Mouse (Mus musculus) brain, adult 2 months (tissue): ENCODE results near the gene Hsph1.
A peak's percentile ranks its signal among the peaks of the same experiment; 100 is the strongest.

Experiments used
- DNase-seq: peaks from one replicate; pipeline ENCODE4 v3.0.0; 2011; ENCODE audit warnings: low read depth, low spot score

Gene Hsph1

DNA sequence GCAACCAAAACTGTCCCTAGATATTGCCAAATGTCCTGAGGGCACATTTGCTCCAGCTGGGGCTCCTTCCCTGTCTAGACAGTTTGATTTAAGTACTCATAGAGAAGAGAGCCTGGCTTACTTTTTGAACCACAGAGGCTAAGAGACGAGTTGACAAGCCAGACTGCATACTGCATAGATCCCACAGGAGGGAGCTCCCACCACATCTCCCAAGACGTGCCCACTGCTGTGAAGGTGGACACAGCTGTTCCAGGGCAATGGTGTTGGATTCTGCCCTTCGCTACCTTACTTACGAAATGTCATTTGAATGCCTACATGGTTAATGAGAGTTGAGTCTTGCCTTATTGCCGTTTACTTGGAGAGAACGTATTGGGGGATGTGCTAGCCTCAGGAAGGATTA lies 6.2 kb upstream of the Hsph1 start:
- DNase-seq: peak; percentile 72

DNA sequence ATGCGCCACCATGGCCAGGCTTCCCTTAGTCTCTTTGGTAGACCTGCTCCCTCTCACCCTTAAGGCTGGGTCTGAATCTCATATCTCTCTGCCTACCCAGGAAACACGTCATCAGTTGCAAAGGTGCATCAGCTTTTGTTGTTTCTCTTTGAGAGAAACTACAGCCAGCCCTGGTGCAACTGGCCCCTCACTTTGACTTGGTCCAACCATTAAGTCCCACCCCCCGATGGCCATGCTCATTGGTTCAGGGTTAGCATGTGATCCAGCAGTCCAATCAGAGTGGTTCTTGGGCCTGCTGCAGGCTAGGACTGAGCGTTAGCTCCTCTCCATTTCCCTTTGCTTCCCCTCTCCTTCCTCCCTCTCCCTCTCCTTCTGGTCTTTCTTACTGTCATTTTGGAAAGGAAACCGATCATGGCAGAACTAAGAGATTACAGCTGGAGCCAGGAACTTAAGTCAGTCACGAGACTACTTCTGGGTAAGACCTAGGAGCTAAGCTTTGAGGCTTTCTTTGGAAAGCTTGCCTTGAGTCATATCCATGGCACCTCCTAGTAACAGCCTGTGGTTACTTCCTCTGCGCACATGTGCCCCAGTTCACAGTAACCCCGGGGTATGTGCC lies 5.2 kb upstream of the Hsph1 start:
- no peak for DNase-seq

DNA sequence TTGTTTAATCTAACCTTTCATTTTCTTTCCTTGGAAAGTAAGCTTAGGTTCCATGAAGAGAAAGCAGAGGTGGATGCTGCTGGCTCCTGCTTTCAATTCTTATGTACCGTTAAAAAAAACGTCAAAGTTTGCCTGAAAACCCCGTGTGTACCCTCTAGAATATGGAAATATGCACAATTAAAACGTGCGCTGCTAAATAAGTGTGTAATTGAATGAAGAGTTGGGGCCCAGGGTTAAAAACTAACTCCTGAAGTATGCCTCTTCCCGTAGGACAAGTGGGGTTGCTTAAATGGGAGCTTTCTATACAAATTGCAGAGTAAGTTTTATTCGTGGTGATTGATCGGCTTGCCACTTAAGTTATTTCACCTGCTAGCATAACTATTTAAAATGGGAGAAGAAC lies 1.1 kb upstream of the Hsph1 start:
- no peak for DNase-seq

DNA sequence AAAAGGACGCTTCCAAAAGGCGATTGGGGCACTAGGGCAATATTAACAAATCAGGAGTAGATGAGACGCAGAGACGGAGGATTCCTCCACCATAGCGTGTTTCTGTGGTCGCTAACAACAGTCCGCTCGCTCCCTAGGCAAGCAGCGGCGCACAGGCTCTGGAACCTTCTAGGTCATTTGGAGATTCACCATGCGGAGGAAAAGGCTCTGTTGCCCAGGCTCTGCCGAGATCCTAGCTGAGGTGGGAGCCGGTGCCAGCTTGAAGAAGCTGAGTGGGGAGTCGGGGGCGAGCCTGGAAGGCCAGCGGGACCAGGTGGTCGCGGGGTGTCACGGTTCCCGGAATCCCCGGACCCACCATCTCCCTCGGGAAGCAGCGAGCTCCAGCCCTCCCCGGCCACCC lies 620 bp downstream of the Hsph1 start:
- peak; percentile 47 for DNase-seq

DNA sequence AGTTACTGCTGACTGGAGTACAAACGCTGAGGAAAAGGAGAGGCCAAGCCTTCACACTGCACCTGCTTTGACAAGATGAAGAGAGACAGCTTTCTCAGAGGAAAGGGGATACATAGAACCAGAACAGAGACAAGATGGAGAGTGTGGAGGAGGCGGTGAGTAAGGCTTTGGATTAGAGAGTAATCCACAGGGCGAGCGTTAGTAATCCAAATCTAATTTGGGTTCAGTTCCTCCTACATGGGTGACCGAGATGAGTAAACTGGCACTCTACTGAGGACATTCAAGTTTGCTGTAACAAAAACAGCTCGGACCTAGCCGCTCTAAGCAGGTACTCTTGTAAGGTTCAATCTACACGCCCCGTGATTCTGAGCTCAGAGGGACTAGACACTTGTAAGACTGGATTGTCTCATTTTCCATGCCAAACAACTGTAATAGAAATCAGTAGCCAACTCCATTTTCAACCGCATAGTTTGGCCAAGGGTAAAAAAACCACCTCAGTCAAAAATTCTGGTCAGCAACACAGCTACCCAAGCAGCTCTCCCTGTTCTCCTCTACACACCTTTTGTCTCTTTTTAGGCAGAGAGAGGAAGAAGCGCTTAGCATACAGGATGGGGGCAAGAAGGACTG lies 1.7 kb downstream of the Hsph1 start:
- DNase-seq: peak; percentile 49

DNA sequence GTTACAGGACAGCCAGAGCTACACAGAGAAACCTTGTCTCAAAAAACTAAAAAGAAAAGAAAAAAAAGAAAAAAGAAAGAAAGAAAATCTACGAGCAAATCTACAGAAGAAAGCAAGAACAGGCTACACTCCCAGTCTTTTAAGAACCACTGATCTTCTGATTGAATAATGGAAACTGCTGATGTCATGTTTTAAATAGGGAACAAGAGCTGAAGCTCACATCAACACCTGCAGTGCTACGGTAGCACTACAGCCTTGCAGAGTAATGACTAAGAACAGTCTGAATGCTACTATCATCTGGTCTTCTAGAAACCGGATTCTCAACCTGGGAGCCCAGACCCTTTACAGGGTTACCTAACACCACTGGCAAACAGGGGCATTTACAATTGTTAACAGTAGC lies 10.6 kb downstream of the Hsph1 start:
- no peak for DNase-seq

DNA sequence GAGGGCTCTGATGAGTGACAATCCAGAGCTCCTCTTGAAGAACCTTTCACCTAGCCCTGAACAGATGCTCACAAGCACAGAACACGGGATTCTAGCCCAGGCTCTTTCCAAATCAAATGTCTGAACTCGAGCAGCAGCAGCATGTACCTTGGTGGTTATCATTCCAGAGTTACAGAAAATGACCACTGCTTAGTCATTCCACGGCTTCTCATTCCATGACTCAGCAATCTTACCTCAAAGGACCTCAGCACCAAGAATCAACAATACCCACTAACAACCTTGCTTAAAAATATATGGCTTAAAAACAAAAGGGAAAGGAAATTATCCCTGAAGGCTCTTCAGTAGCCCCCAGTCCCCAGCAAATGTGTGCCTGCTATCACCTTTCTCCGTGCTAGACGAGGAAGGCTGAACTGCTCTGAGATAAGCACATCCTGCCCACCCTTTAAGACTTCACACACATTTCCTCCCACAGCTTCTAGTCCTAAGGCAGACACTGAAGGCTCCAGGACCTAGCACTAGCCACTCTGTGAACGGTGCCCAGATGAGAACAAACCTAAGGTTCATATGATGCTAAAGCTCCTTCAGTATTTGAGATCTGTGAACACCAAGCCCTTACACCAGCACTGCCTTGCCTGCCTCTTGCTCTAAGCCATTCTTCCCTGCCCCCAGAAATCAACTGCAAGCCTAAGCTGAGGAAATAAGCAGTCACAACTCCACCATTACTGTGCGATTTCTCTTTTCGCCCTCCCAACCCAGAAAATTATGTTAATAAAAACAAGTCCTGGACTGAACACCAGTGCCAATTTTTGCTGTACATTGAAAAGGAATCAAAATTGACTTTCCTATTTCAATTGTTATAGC lies 12.1 kb downstream of the Hsph1 start:
- DNase-seq: peak; percentile 33

DNA sequence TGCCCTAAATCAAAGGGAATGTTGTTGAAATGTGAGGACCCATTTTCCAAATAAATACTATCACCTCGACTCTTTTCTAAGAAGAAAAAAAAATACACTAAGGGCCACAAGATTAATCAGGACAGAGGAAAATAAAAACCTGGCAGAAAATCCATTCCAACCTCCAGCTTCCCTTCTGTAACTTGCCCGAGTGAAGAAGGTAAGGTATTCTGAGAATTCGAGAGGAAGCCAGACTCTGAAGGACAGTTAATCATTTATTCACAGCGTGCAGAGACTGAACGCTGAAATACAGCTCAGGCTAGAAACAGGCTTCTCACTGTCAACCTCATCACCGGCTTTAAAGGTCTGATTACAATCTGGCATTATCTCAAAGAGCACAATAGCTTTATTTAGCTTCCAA lies 13.5 kb downstream of the Hsph1 start:
- no peak for DNase-seq

DNA sequence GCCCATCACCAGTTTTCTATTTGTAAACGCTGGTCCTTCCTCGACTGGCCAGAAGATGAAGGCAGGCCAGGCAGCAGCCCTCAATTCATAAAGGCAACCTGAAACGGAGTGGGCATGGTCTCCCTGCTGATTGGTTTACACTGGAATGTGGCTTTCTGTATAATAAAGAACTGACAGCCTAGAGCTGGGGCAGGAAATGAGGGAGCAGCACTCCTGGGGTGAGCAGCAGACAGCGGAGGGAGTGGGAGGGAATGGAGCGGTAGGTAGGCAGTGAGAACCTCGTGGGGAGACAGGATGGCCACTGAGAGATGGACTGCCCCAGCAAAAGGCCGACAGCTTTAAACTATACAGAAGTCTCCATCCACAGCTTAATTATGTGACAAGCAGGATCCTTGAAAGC lies 14.0 kb downstream of the Hsph1 start:
- DNase-seq: peak; percentile 45

DNA sequence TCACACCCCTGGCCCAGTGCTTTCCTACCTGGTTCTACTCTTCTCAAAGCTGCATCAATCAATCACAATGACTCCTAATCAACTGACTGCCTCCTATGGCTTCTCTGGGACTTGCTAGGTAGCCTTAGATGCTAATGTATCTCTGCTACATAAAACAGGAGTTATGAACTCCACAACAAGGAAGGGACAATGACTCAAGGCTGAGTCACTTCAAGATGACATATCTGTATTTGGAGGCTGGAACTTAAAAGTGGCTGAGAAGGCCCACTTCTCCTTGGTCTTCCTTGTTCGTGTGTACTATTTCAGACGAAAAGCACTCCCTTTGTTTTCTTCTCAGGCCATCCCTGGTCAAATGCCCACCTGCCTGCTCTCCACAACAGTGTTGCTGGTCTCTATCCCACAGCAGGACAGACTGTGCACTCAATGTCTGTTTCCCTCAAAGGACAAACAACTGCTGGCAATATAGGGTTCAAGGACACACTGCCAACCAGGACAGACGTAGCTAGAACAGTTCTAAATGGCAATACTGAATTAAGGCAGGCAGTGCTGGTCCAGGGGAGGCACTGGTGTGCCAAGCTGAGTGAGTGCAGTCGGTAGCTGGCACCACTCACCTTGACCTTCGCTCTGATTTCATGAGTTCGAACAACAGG lies 18.3 kb downstream of the Hsph1 start:
- peak; percentile 50 for DNase-seq

DNA sequence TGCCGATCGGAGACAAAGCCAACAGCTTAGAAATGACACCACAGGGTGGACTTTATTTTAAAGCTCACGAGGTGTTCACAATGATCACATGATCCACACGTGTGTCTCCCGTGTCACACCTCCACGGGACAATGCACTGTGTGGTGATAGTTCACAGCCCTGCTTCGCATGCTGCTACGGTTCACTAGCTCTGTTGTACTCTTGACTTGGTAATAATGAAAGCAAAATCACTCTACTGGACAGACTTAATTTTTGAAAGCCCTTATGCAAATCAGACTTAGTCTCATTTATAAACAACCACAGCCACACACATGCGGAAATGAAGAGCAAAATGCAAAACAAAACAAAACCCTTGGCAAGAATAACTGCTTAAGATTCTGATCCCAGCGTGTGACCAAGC lies 19.4 kb downstream of the Hsph1 start:
- DNase-seq: no peak

DNA sequence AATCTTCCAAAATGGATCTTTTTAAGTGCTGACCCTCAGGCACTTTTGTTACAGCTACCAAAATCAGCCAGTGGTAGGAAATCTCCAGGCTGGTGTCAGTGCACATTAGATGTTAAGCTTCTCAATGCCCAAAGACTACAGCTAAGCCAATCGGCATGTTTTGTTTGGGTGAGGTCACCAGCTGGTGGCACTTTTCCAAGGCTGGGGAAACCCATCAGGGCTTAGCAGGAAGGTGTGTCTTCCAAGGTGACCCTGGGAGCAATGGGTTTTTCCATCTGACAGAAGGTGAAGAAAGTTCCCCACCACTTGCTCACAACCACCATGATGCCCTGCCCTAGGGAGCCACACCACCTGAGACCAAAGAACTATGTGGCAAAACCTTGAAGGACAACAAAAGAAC lies 20.0 kb downstream of the Hsph1 start:
- no peak for DNase-seq

DNA sequence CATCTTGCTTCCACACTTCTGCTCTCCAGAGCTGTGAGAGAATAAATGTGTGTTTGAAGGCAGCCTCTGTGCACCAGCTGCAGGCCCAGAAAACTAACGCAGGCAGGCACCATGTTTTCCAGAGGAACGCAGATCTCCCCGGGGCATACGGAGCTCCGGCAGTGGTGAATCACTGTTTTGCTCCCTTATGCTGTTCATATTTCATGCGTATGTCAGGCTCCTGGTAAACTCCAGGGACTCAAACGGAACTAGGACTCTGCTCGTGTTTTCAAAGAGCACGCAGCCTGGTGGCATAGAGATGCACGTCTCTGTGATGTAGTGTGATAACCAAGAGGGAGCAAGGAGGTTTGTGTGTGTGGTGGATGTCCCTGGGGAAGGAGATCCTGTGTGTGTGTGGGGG lies 23.4 kb downstream of the Hsph1 start:
- peak; percentile 75 for DNase-seq

DNA sequence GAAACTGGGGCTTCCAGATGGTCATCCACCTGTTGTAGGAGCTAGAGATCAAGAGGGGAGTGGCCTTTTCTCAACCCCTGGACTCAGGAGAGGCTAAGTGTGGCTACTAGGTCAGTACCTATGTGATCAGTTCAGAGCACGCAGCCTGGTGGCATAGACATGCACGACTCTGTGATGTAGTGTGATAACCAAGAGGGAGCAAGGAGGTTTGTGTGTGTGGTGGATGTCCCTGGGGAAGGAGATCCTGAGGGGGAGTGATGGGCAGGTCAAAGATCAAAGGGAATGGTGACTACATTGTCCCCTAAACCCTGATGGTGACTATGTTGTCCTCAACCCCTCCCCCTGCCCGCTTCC lies 24.0 kb downstream of the Hsph1 start:
- no peak for DNase-seq

DNA sequence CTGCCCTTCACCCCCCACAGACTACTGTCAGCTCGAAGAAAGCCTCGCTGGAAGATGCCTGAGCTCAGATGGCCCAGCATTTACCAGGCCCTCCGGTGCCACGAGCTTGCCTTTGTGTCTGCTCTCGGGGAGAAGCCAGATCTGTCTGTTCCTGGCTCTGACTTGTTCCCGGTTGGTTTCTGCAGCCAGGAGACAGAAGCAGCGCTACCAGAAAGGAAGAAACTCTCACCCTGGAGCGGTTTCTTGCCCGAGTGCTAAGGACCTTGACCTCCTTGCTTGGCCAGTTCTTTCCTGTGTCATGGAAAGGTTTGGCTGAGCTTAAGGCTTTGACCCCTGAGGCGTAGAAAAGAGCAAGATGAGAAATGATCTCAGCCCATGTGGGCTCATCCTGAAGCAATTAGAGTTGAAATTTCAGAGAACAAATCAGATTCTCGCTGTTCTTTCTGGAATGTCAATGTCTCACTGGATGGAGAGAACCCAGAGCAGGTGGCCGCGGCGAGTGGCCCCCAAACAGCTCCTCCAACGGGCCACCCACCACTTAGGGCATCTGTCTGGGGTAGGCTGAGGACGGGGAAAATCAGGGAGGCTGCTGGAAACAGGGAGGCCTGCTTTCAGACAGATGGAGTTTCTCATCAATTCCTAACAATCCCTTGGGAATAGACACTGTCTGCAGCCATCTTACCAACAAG lies 24.6 kb downstream of the Hsph1 start:
- peak; percentile 53 for DNase-seq

DNA sequence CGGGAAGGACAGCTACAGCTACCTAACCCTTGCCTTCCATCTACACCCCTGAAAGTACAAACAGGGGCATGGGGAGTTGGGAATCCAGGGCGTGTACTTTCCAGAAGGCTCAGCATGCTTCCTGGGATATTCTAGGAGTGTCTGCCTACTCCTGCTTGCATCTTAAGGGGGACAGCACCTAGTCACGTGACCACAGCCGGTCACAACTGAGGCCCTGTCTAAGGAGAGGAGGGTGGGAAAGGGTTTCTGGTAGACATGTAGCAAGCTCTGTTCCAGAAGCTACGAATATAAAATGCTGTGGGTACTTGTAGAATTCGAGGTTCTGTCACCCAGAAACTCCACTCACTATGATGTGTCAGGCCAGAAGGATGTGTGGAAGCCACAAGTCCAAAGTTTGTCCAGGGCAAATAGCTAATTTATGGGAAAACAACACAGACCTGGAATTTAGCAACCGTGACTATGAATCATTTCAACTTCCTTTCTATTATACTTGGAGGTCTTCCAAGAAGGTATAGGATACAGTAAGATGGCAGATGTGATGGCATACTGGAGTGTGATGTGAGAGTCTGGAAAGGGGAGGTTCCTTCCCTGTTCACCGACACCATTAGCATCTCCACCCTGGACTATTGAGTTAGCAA lies 29.0 kb downstream of the Hsph1 start:
- DNase-seq: no peak

DNA sequence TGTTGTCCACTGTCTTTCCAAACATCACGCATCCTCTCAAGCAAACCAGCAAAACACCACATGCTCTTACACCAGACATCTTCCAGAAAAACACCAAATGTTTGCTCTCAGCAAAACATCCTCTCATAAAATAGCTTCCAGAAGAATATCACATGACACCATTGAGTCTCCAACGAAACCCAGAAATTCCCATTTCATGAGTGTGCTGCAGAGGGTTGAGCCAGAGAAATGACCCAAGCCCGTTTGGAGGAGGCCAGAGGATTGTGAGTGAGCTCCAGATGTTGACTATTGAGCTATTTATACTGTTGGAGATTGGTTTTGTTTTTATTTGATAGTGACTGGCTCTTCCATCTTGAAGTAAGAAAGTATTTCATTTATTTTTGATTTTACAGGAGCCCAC lies 32.9 kb downstream of the Hsph1 start:
- DNase-seq: no peak

DNA sequence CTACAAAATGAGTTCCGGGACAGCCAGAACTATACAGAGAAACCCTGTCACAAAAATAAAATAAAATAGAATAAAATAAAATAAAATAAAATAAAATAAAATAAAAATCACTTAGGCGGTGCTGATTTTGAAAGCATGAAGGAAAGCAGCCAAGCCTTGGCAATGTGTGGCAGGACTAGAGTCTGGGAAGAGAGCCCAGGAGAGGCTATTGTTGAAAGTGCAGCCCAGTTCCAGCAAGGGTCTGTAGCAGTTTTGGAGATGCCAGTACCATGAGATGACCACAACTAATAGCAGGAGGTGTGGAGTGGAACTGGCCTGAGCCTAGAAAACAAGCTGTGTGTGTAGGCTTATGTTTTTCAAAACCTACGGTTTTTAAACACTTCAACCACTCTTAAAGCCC lies 34.2 kb downstream of the Hsph1 start:
- DNase-seq: peak; percentile 37

DNA sequence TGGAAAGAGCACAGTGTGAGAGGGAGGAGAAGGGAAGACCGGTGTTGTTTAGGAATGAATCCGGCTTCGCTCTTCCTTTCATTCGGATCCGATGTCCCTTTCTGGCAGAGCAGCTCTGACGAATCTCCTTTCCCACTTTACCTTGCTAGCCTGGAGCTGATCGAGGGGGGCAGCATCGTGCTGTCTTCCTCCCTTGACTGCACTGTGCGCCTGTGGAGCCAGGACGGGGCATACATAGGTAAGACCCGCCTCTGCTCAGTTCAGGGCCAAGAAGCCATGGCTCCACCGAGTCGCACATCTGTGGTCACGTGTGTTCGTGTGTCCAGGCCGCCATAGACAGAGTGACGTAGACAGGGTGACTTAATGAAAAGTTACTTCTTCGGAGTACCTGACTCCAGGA lies 38.8 kb downstream of the Hsph1 start:
- DNase-seq: no peak

DNA sequence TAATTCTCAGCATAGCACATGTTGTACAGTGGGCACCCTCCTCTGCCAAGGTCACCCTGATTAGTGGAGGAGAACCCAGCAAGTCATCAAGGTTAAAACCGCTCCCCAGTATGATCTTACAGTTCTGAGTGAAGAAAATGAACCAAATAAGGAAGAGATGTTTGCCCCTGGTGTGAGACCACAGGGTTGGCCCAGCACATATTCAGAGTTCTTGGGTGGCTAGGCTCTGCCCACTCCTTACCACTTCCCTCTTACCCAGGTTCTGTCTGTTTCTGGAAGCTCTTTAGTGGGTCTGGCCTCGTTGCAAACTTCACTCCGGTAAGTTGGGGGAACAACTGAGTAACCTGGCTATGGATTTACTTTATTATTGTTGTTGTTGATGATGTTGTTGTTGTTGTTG lies 42.0 kb downstream of the Hsph1 start:
- DNase-seq: no peak

DNA sequence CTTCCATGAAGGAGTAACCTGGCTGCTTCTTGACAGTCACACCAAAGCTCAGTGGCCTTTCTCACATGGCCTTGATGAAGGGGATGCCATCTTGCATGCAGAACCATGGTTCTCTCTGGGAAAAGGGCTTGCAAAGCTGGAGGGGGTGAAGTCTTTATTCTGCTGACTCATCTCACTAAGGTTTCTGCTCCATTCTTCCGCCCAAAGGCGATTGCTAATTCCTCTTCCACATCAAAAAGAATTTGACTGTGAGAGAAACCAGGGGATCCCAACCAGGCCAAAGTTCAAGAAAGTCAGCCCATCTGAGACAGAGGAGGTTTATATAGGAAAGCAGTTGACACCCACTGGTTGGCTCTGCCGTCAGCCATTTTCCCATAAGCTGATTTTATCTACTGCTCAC lies 46.2 kb downstream of the Hsph1 start:
- DNase-seq: no peak
